Mouse (Mus musculus): ENCODE data around the gene Cmtr1. TPM values are rescaled to one million over a fixed set of nuclear protein-coding genes. Genes with fewer than 3 reads are reported as not detected.

Cmtr1 gene
- polyA plus RNA-seq, 2 experiments = 54.3 to 95.8 TPM

DNA sequence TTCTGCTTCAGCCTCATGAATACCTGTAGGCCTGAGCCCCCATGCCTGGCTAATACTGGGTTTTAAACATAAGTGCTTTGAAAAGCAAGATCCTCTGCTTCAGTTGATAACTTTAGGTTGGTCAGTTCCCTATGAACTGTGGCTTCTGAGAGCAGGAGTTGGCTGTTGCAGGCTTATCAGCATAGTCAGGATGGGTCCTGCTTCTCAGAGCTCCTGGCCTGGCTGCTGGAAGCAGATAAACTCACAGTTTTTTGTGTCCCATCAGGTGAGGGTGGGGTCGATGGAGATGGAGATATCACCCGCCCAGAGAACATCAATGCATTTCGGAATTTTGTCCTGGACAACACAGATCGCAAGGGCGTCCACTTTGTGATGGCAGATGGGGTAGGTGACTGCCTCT is 26.4 kb downstream of the Cmtr1 start:
- no peak overlapping the region for H3K4me3 ChIP-seq (replicated peaks; ENCODE audit: low read length)
- H3K27ac ChIP-seq (replicated peaks; ENCODE audit: low read depth, low read length) = no peak overlapping the region
- TF ChIP-seq POLR2A (IDR thresholded peaks at IDR 0.05; ENCODE audit: borderline replicate concordance, extremely low read depth, insufficient read depth, insufficient read length) = no peak
- DNase-seq (ENCODE audit: low spot score) (no peak), ATAC-seq (ENCODE audit: low FRiP score, low read depth) (no peak)
- no peak overlapping the region for H3K4me2 ChIP-seq (replicated peaks; ENCODE audit: low read depth, low read length, severe bottlenecking)
- H3K9ac ChIP-seq (ENCODE audit: low read depth, low read length, severe bottlenecking) = no peak overlapping the region
- H3K36me3 ChIP-seq (ENCODE audit: control insufficient read depth, insufficient read depth, low read length) = peaks cover 91% of the 10 kb centered on the region
- H3K4me1 ChIP-seq (ENCODE audit: control insufficient read depth, insufficient read depth, low read length) = no peaks in the 10 kb centered on the region
- no peaks in the 10 kb centered on the region for H3K27me3 ChIP-seq (ENCODE audit: control insufficient read depth, insufficient read depth, low read length)
- 93% methylated on average over 5 of the region's 5 CpGs for WGBS
- no peaks in the 10 kb centered on the region for H3K9me3 ChIP-seq (ENCODE audit: control insufficient read depth, low read length)

DNA sequence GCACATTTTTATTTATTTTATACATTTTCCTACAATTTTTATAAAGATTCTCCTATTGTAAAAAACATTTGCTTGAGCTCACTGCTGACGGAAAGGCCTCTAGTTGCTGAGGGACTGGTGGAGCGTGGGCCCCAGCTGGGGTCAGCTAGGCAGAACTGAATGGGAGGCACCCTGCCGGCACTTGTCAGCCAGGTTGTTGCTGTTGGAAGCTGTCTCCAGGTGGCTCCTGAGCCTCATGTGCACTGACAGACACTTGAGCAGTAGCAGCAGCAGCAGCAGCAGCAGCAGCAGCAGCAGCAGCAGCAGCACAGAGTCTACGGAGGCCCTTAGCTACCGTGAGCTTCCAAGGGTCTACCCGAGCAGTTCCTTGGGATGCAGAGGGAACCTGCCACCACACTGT is 27.0 kb downstream of the Cmtr1 start:
- no peaks in the 10 kb centered on the region for H3K27me3 ChIP-seq (ENCODE audit: control insufficient read depth, insufficient read depth, low read length)
- ATAC-seq (ENCODE audit: low FRiP score, low read depth) = no peak
- peaks cover 85% of the 10 kb centered on the region for H3K36me3 ChIP-seq (ENCODE audit: control insufficient read depth, insufficient read depth, low read length)
- no peak overlapping the region for H3K27ac ChIP-seq (replicated peaks; ENCODE audit: low read depth, low read length)
- no peak overlapping the region for H3K4me3 ChIP-seq (replicated peaks; ENCODE audit: low read length)
- no peaks in the 10 kb centered on the region for H3K4me1 ChIP-seq (ENCODE audit: control insufficient read depth, insufficient read depth, low read length)
- 89% methylated on average over 6 of the region's 6 CpGs for WGBS
- no peak for DNase-seq (ENCODE audit: low spot score)
- H3K9ac ChIP-seq (ENCODE audit: low read depth, low read length, severe bottlenecking) = no peak overlapping the region
- no peaks in the 10 kb centered on the region for H3K9me3 ChIP-seq (ENCODE audit: control insufficient read depth, low read length)
- TF ChIP-seq POLR2A (IDR thresholded peaks at IDR 0.05; ENCODE audit: borderline replicate concordance, extremely low read depth, insufficient read depth, insufficient read length) = no peak
- H3K4me2 ChIP-seq (replicated peaks; ENCODE audit: low read depth, low read length, severe bottlenecking) = no peak overlapping the region

DNA sequence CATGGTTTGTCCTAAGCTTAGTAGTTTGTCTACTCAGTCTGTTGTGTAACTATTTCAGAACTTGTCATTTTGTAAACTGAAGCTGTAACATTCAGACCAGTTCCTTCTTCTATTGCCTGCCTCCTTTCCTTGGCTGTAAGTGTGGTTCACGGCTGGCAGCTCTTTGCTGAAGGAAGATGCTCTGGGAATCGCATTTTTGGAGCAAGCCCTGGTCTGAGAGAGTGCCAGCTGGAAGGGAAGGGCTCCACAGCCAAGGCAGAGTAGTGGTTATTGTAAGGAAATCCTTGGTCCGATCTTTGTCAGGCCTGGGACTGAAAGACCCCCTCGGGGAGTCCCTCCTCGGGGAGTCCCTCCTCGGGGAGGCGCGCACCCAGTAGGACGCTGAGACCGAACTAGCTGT is 28.2 kb downstream of the Cmtr1 start:
- Histone ChIP-seq H3K36me3 (ENCODE audit: control insufficient read depth, insufficient read depth, low read length) (peaks cover 79% of the 10 kb centered on the region), H3K4me1 (ENCODE audit: control insufficient read depth, insufficient read depth, low read length) (no peaks in the 10 kb centered on the region), H3K9ac (ENCODE audit: low read depth, low read length, severe bottlenecking) (no peak overlapping the region), H3K9me3 (ENCODE audit: control insufficient read depth, low read length) (no peaks in the 10 kb centered on the region), H3K27me3 (ENCODE audit: control insufficient read depth, insufficient read depth, low read length) (no peaks in the 10 kb centered on the region), H3K27ac (replicated peaks; ENCODE audit: low read depth, low read length) (no peak overlapping the region), H3K4me3 (replicated peaks; ENCODE audit: low read length) (no peak overlapping the region), H3K4me2 (replicated peaks; ENCODE audit: low read depth, low read length, severe bottlenecking) (no peak overlapping the region)
- DNase-seq (ENCODE audit: low spot score) (no peak), ATAC-seq (ENCODE audit: low FRiP score, low read depth) (no peak)
- TF ChIP-seq POLR2A (IDR thresholded peaks at IDR 0.05; ENCODE audit: borderline replicate concordance, extremely low read depth, insufficient read depth, insufficient read length) = no peak
- WGBS = 90% methylated on average over 10 of the region's 10 CpGs

DNA sequence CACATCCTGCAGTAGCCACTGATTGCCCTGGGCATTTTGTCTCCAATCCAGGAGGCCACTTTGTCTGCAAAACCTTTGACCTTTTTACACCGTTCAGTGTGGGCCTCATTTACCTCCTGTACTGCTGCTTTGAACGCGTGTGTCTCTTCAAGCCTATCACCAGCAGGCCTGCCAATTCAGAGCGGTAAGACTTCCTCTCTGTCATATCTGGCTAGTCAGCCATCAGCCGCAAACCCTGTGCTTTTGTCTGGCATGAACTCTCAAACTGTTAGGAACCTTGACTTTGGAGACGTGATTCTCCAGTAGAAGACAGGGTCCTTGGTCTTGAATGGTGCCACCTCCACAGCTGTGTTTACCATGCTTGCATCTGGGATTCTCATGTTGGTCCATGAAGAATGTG is 29.9 kb downstream of the Cmtr1 start:
- Histone ChIP-seq H3K9ac (ENCODE audit: low read depth, low read length, severe bottlenecking) (no peak overlapping the region), H3K36me3 (ENCODE audit: control insufficient read depth, insufficient read depth, low read length) (peaks cover 78% of the 10 kb centered on the region)
- DNase-seq (ENCODE audit: low spot score) = no peak

DNA sequence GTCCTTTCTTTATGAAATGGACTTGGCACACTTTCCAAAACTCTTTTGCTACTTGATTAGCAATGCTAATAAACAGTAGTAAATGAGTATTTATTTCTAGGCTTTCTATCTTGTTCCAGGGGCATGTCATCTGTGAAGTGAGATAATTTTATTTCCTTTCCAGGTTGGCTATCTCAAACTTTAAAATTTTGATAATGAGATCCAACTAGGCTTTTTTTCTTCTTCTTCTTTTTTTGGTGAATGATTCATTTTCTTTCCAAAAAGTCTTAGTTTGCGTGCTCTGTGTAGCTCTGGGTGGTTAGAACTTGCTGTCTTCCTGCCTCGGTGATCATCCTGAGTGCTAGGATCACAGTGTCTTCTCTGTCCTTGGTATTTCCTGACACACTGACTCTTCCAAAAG is 32.4 kb downstream of the Cmtr1 start:
- Histone ChIP-seq H3K9me3 (ENCODE audit: control insufficient read depth, low read length) (no peaks in the 10 kb centered on the region), H3K4me3 (replicated peaks; ENCODE audit: low read length) (no peak overlapping the region), H3K4me2 (replicated peaks; ENCODE audit: low read depth, low read length, severe bottlenecking) (no peak overlapping the region), H3K27ac (replicated peaks; ENCODE audit: low read depth, low read length) (no peak overlapping the region), H3K9ac (ENCODE audit: low read depth, low read length, severe bottlenecking) (no peak overlapping the region), H3K27me3 (ENCODE audit: control insufficient read depth, insufficient read depth, low read length) (no peaks in the 10 kb centered on the region), H3K4me1 (ENCODE audit: control insufficient read depth, insufficient read depth, low read length) (no peaks in the 10 kb centered on the region), H3K36me3 (ENCODE audit: control insufficient read depth, insufficient read depth, low read length) (peaks cover 73% of the 10 kb centered on the region)
- no peak for DNase-seq (ENCODE audit: low spot score)
- 94% methylated on average over 2 of the region's 2 CpGs for WGBS
- ATAC-seq (ENCODE audit: low FRiP score, low read depth) = no peak
- no peak for TF ChIP-seq POLR2A (IDR thresholded peaks at IDR 0.05; ENCODE audit: borderline replicate concordance, extremely low read depth, insufficient read depth, insufficient read length)

More for the DNA sequence above, 29.9 kb downstream of the Cmtr1 start:
- H3K27ac ChIP-seq (replicated peaks; ENCODE audit: low read depth, low read length) = no peak overlapping the region
- 69% methylated on average over 6 of the region's 6 CpGs for WGBS
- no peak for ATAC-seq (ENCODE audit: low FRiP score, low read depth)
- no peaks in the 10 kb centered on the region for H3K27me3 ChIP-seq (ENCODE audit: control insufficient read depth, insufficient read depth, low read length)
- no peak overlapping the region for H3K4me2 ChIP-seq (replicated peaks; ENCODE audit: low read depth, low read length, severe bottlenecking)
- no peak for TF ChIP-seq POLR2A (IDR thresholded peaks at IDR 0.05; ENCODE audit: borderline replicate concordance, extremely low read depth, insufficient read depth, insufficient read length)
- H3K9me3 ChIP-seq (ENCODE audit: control insufficient read depth, low read length) = no peaks in the 10 kb centered on the region
- no peak overlapping the region for H3K4me3 ChIP-seq (replicated peaks; ENCODE audit: low read length)
- H3K4me1 ChIP-seq (ENCODE audit: control insufficient read depth, insufficient read depth, low read length) = no peaks in the 10 kb centered on the region

DNA sequence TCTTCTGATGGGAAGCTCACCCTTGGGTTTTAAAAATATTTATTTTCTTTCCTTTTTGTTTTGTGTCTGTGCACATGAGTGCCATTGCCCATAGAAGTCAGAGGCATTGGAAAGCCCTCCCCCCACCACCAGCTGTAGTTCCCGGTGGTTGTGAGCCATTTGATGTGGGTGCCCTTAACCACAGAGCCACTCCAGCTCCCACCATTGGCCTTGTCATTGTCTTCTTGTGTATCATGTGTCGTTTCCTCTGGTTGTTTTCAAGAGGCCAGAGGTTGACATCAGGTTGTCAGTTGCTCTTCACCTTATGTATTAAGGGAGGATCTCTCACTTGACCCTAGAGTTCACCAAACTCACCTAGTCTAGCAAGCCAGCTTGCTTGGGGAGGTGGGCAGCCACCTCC is 33.2 kb downstream of the Cmtr1 start:
- no peak for TF ChIP-seq POLR2A (IDR thresholded peaks at IDR 0.05; ENCODE audit: borderline replicate concordance, extremely low read depth, insufficient read depth, insufficient read length)
- H3K9ac ChIP-seq (ENCODE audit: low read depth, low read length, severe bottlenecking) = no peak overlapping the region
- no peak for ATAC-seq (ENCODE audit: low FRiP score, low read depth)

More for the DNA sequence above, 33.2 kb downstream of the Cmtr1 start:
- Histone ChIP-seq H3K27me3 (ENCODE audit: control insufficient read depth, insufficient read depth, low read length) (no peaks in the 10 kb centered on the region), H3K36me3 (ENCODE audit: control insufficient read depth, insufficient read depth, low read length) (peaks cover 74% of the 10 kb centered on the region), H3K27ac (replicated peaks; ENCODE audit: low read depth, low read length) (no peak overlapping the region), H3K4me1 (ENCODE audit: control insufficient read depth, insufficient read depth, low read length) (no peaks in the 10 kb centered on the region), H3K4me2 (replicated peaks; ENCODE audit: low read depth, low read length, severe bottlenecking) (no peak overlapping the region), H3K9me3 (ENCODE audit: control insufficient read depth, low read length) (no peaks in the 10 kb centered on the region), H3K4me3 (replicated peaks; ENCODE audit: low read length) (no peak overlapping the region)
- DNase-seq (ENCODE audit: low spot score) = no peak
- WGBS = 80% methylated on average over 2 of the region's 2 CpGs

Data from limb, embryonic 14.5 days (tissue).